Mouse (Mus musculus): Measurements from ENCODE around the gene Ifi209. TPM values are rescaled to one million over a fixed set of nuclear protein-coding genes. Genes with fewer than 3 reads are reported as not detected.
"Not testable (repeated sequence)": the region's sequence is repeated elsewhere in the genome, so short reads cannot be mapped to it uniquely, and the experiment has no call there.

Gene Ifi209
- polyA plus RNA-seq (2014; fragmentation: Nextera tagmentation; extraction: Ambion mirVana), result 0.14 and 0.19 TPM in 2 replicates

- whole genome bisulfite sequencing, result 98% methylated on average over 2 of the region's 2 CpGs
- H3K27ac ChIP-seq (ENCODE audit: low read depth, low read length); H3K9me3 ChIP-seq (ENCODE audit: control insufficient read depth, low read length); H3K4me3 ChIP-seq (ENCODE audit: low read length); H3K27me3 ChIP-seq (ENCODE audit: control insufficient read depth, insufficient read depth, low read length); ATAC-seq (ENCODE audit: low FRiP score, low TSS enrichment); H3K9ac ChIP-seq (ENCODE audit: low read depth, low read length); H3K36me3 ChIP-seq (ENCODE audit: control insufficient read depth, insufficient read depth, low read length); H3K4me2 ChIP-seq (replicated peaks; ENCODE audit: low read depth, low read length); H3K4me1 ChIP-seq (ENCODE audit: control insufficient read depth, insufficient read depth, low read length): not testable (repeated sequence)
Observed at GRCm38 (mm10) chr1:173630622-173631021, at the start of gene Ifi209. Ifi209 (plus strand) TSS chr1:173630917.

- not testable (repeated sequence) for H3K36me3 ChIP-seq (ENCODE audit: control insufficient read depth, insufficient read depth, low read length); H3K27ac ChIP-seq (ENCODE audit: low read depth, low read length)
Observed at GRCm38 (mm10) chr1:173589698-173590097, 41.0 kb upstream of the Ifi209 start.

GRCm38 (mm10) chr1:173598838-173599494, 31.8 kb upstream of the Ifi209 start, which contains the start of gene Ifi213:
Ifi213 (minus strand) TSS chr1:173599274.
- H3K4me2 ChIP-seq (replicated peaks; ENCODE audit: low read depth, low read length); H3K9ac ChIP-seq (ENCODE audit: low read depth, low read length); H3K9me3 ChIP-seq (ENCODE audit: control insufficient read depth, low read length); H3K4me1 ChIP-seq (ENCODE audit: control insufficient read depth, insufficient read depth, low read length); H3K27ac ChIP-seq (ENCODE audit: low read depth, low read length); H3K27me3 ChIP-seq (ENCODE audit: control insufficient read depth, insufficient read depth, low read length); H3K36me3 ChIP-seq (ENCODE audit: control insufficient read depth, insufficient read depth, low read length); H3K4me3 ChIP-seq (ENCODE audit: low read length); ATAC-seq (ENCODE audit: low FRiP score, low TSS enrichment): not testable (repeated sequence)
- 77% methylated on average over 3 of the region's 3 CpGs for WGBS

More at GRCm38 (mm10) chr1:173589698-173590097, 41.0 kb upstream of the Ifi209 start:
- 95% methylated on average over 2 of the region's 2 CpGs for WGBS
- not testable (repeated sequence) for ATAC-seq (ENCODE audit: low FRiP score, low TSS enrichment); H3K4me1 ChIP-seq (ENCODE audit: control insufficient read depth, insufficient read depth, low read length); H3K27me3 ChIP-seq (ENCODE audit: control insufficient read depth, insufficient read depth, low read length); H3K4me2 ChIP-seq (replicated peaks; ENCODE audit: low read depth, low read length); H3K4me3 ChIP-seq (ENCODE audit: low read length); H3K9ac ChIP-seq (ENCODE audit: low read depth, low read length); H3K9me3 ChIP-seq (ENCODE audit: control insufficient read depth, low read length)

- not testable (repeated sequence) for H3K4me3 ChIP-seq (ENCODE audit: low read length); H3K27ac ChIP-seq (ENCODE audit: low read depth, low read length); H3K4me2 ChIP-seq (replicated peaks; ENCODE audit: low read depth, low read length); H3K36me3 ChIP-seq (ENCODE audit: control insufficient read depth, insufficient read depth, low read length); H3K9ac ChIP-seq (ENCODE audit: low read depth, low read length); H3K27me3 ChIP-seq (ENCODE audit: control insufficient read depth, insufficient read depth, low read length); H3K4me1 ChIP-seq (ENCODE audit: control insufficient read depth, insufficient read depth, low read length); ATAC-seq (ENCODE audit: low FRiP score, low TSS enrichment); H3K9me3 ChIP-seq (ENCODE audit: control insufficient read depth, low read length)
- WGBS, result 72% methylated on average over 3 of the region's 3 CpGs
Observed at GRCm38 (mm10) chr1:173610291-173610690, 20.4 kb upstream of the Ifi209 start.

GRCm38 (mm10) chr1:173622216-173622615, 8.5 kb upstream of the Ifi209 start:
- H3K27me3 ChIP-seq (ENCODE audit: control insufficient read depth, insufficient read depth, low read length); H3K9me3 ChIP-seq (ENCODE audit: control insufficient read depth, low read length); H3K4me1 ChIP-seq (ENCODE audit: control insufficient read depth, insufficient read depth, low read length); H3K36me3 ChIP-seq (ENCODE audit: control insufficient read depth, insufficient read depth, low read length); H3K4me2 ChIP-seq (replicated peaks; ENCODE audit: low read depth, low read length); H3K27ac ChIP-seq (ENCODE audit: low read depth, low read length); H3K9ac ChIP-seq (ENCODE audit: low read depth, low read length); ATAC-seq (ENCODE audit: low FRiP score, low TSS enrichment); H3K4me3 ChIP-seq (ENCODE audit: low read length): not testable (repeated sequence)
- 83% methylated on average over 2 of the region's 2 CpGs for WGBS

- H3K4me3 ChIP-seq (ENCODE audit: low read length), result no peak overlapping the region
- no peaks in the 10 kb centered on the region for H3K27me3 ChIP-seq (ENCODE audit: control insufficient read depth, insufficient read depth, low read length)
- no peaks in the 10 kb centered on the region for H3K9me3 ChIP-seq (ENCODE audit: control insufficient read depth, low read length)
- H3K36me3 ChIP-seq (ENCODE audit: control insufficient read depth, insufficient read depth, low read length), result no peaks in the 10 kb centered on the region
- H3K4me1 ChIP-seq (ENCODE audit: control insufficient read depth, insufficient read depth, low read length), result no peaks in the 10 kb centered on the region
- H3K4me2 ChIP-seq (replicated peaks; ENCODE audit: low read depth, low read length), result no peak overlapping the region
- H3K9ac ChIP-seq (ENCODE audit: low read depth, low read length), result no peak overlapping the region
- no peak overlapping the region for H3K27ac ChIP-seq (ENCODE audit: low read depth, low read length)
- ATAC-seq (ENCODE audit: low FRiP score, low TSS enrichment), result no peak
- WGBS, result 90% methylated on average over 2 of the region's 2 CpGs
Observed at GRCm38 (mm10) chr1:173624052-173624451, 6.7 kb upstream of the Ifi209 start.

- H3K27me3 ChIP-seq (ENCODE audit: control insufficient read depth, insufficient read depth, low read length), result no peaks in the 10 kb centered on the region
- H3K36me3 ChIP-seq (ENCODE audit: control insufficient read depth, insufficient read depth, low read length), result no peaks in the 10 kb centered on the region
- no peaks in the 10 kb centered on the region for H3K9me3 ChIP-seq (ENCODE audit: control insufficient read depth, low read length)
- H3K9ac ChIP-seq (ENCODE audit: low read depth, low read length), result no peak overlapping the region
- no peak overlapping the region for H3K4me2 ChIP-seq (replicated peaks; ENCODE audit: low read depth, low read length)
- no peak overlapping the region for H3K4me3 ChIP-seq (ENCODE audit: low read length)
- no peak for ATAC-seq (ENCODE audit: low FRiP score, low TSS enrichment)
- 74% methylated on average over 2 of the region's 2 CpGs for WGBS
- H3K4me1 ChIP-seq (ENCODE audit: control insufficient read depth, insufficient read depth, low read length), result no peaks in the 10 kb centered on the region
- no peak overlapping the region for H3K27ac ChIP-seq (ENCODE audit: low read depth, low read length)
Observed at GRCm38 (mm10) chr1:173626686-173627085, 4.0 kb upstream of the Ifi209 start.

- Histone ChIP-seq H3K36me3 (ENCODE audit: control insufficient read depth, insufficient read depth, low read length) (no peaks in the 10 kb centered on the region), H3K4me2 (replicated peaks; ENCODE audit: low read depth, low read length) (no peak overlapping the region), H3K9me3 (ENCODE audit: control insufficient read depth, low read length) (no peaks in the 10 kb centered on the region; the same call in 1 of the 2 replicates), H3K4me3 (ENCODE audit: low read length) (no peak overlapping the region), H3K4me1 (ENCODE audit: control insufficient read depth, insufficient read depth, low read length) (no peaks in the 10 kb centered on the region), H3K27me3 (ENCODE audit: control insufficient read depth, insufficient read depth, low read length) (no peaks in the 10 kb centered on the region), H3K9ac (ENCODE audit: low read depth, low read length) (no peak overlapping the region), H3K27ac (ENCODE audit: low read depth, low read length) (no peak overlapping the region)
- 87% methylated on average over 5 of the region's 5 CpGs for WGBS
- ATAC-seq (ENCODE audit: low FRiP score, low TSS enrichment), result no peak
Observed at GRCm38 (mm10) chr1:173633969-173634645, 3.4 kb downstream of the Ifi209 start.

GRCm38 (mm10) chr1:173645393-173645792, 14.7 kb downstream of the Ifi209 start:
- no peaks in the 10 kb centered on the region for H3K9me3 ChIP-seq (ENCODE audit: control insufficient read depth, low read length)
- no peak overlapping the region for H3K9ac ChIP-seq (ENCODE audit: low read depth, low read length)
- WGBS, result 83% methylated on average over 2 of the region's 2 CpGs
- no peak overlapping the region for H3K4me2 ChIP-seq (replicated peaks; ENCODE audit: low read depth, low read length)
- H3K4me3 ChIP-seq (ENCODE audit: low read length), result no peak overlapping the region
- no peaks in the 10 kb centered on the region for H3K4me1 ChIP-seq (ENCODE audit: control insufficient read depth, insufficient read depth, low read length)
- no peaks in the 10 kb centered on the region for H3K27me3 ChIP-seq (ENCODE audit: control insufficient read depth, insufficient read depth, low read length)
- H3K36me3 ChIP-seq (ENCODE audit: control insufficient read depth, insufficient read depth, low read length), result no peaks in the 10 kb centered on the region
- no peak overlapping the region for H3K27ac ChIP-seq (ENCODE audit: low read depth, low read length)
- no peak for ATAC-seq (ENCODE audit: low FRiP score, low TSS enrichment)

Measured in kidney, embryonic 14.5 days (tissue).